Mouse (Mus musculus) liver, embryonic 14.5 days (tissue): ENCODE results near the gene Glb1l2.

Source experiments
- CTCF ChIP-seq: IDR thresholded peaks from 2 replicates; pipeline ENCODE4 v1.5.1; 2016; ENCODE audit warnings: antibody characterized with exemption, low read depth, control low read depth
- EP300 ChIP-seq: IDR thresholded peaks from 2 replicates; pipeline ENCODE4 v1.6.1; 2016; ENCODE audit warnings: antibody characterized with exemption, low read depth

DNA sequence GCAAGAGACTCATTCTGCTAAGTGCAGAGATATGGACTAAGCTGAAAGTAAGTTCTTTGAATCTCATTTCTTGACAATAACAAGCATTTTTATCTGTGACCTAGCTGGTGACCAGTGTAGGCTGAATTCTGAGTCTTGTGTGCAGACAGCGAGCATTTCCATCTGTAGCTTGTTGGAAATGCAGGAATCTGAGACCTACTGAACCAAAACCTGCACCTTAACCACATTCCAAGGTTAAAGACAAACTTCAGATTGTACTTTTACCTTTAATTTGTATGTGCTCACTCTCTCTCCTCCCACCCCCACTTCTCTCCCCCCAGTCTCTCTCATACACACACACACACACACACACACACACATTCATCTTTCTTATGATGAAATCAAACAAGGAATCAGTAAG, 7.5 kb downstream of the Glb1l2 start:
- TF ChIP-seq CTCF (no peak), EP300 (no peak)
